18 mouse cellular contexts compared by ENCODE assay signal in the genomic region with DNA sequence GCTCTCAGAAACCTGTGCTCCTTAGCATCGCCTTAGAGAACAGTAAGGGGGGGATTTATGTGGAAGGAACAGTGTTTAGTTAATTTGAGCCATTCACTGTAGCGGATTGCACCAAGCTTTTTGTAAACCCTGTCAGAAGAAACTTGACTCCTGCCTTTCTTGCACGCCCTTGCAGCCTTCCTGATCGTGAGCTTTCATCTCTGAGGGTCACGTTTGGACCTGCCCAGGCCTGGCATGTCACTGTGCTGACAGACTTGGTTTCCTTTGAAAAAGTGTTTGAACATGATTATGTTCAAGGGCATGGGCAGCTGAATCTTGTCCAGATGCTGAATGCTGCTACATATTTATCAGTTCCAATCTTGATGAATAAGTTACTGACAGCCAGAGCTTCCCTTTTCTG.
DNase-seq lines count a peak whose midpoint lies in the region; ATAC-seq and TF ChIP-seq lines count a peak whose summit lies in the region.
"Had no signal": no experiment of that assay in that cellular context is flagged by ENCODE, and none has a peak within 500 bp of the region (broad histone marks: within the 10 kb centered on the region; RNA-seq: fewer than 3 reads in every experiment).

No protein-coding gene starts in this region.

- DNase-seq in adrenal gland, postnatal 10 days: peak; percentile 15
- no peak for DNase-seq in adrenal gland, adult 18-20 months (ENCODE audit: low spot score in 2 of 2)
- DNase-seq in urinary bladder, adult 18-20 months (ENCODE audit: low spot score in 2 of 2): peak; percentile 48 to 65
- no peak for DNase-seq in urinary bladder, postnatal 10 days (ENCODE audit: low spot score)
- DNase-seq in limb, embryonic 11.5 days (ENCODE audit: low spot score): peak; percentile 44
- no peak for DNase-seq in cerebellum, adult 9-11 months
- no peak for DNase-seq in cerebellum, adult 2 months
- DNase-seq in left cerebral cortex, postnatal 4 days: no peak
- DNase-seq: right cerebral cortex, adult 18-20 months; thymus, postnatal 36 days had no signal

- no peak overlapping the region for H3K9ac ChIP-seq in limb, embryonic 11.5 days (ENCODE audit: low read length)
- H3K9ac ChIP-seq: embryonic facial prominence, embryonic 15.5 days; limb, embryonic 13.5 days; neural tube, embryonic 12.5 days had no signal

- WGBS in limb, embryonic 11.5 days: 9% methylated on average over 5 of the region's 5 CpGs
- WGBS in cerebellum, adult 2 months: 67% methylated on average over 5 of the region's 5 CpGs

- no peak for TF ChIP-seq POLR2A in cerebellum, adult 2 months (IDR thresholded peaks at IDR 0.05; ENCODE audit: borderline replicate concordance, insufficient read depth, low read length)

- no peaks in the 10 kb centered on the region for H3K36me3 ChIP-seq in limb, embryonic 11.5 days (ENCODE audit: control insufficient read depth, insufficient read depth, low read length)
- H3K36me3 ChIP-seq: embryonic facial prominence, embryonic 15.5 days; G1E; midbrain, embryonic 10.5 days; neural tube, embryonic 12.5 days had no signal

- intact Hi-C loops in left cerebral cortex, postnatal 4 days (cut with DNase I): no loop called here

- no peaks in the 10 kb centered on the region for H3K27me3 ChIP-seq in limb, embryonic 11.5 days (ENCODE audit: control insufficient read depth, insufficient read depth, low read length)
- no peaks in the 10 kb centered on the region for H3K27me3 ChIP-seq in cerebellum, adult 2 months (ENCODE audit: control insufficient read depth, insufficient read depth, low read length)
- H3K27me3 ChIP-seq: embryonic facial prominence, embryonic 15.5 days; limb, embryonic 13.5 days; neural tube, embryonic 12.5 days had no signal

- ATAC-seq in limb, embryonic 11.5 days (ENCODE audit: insufficient number of reproducible peaks, low FRiP score, low TSS enrichment, low read depth): no peak
- ATAC-seq: forebrain, embryonic 16.5 days; inflammation-experienced regulatory T-cells, adult 6 months; lung, postnatal 0 days had no signal

- H3K27ac ChIP-seq in limb, embryonic 11.5 days (replicated peaks; ENCODE audit: low read depth, low read length): no peak overlapping the region
- no peak overlapping the region for H3K27ac ChIP-seq in cerebellum, adult 2 months (ENCODE audit: insufficient read depth, low read length)
- H3K27ac ChIP-seq: limb, embryonic 13.5 days; midbrain, embryonic 10.5 days; neural tube, embryonic 12.5 days had no signal

- peaks cover 6% of the 10 kb centered on the region; the same call in 1 of the 2 replicates for H3K4me1 ChIP-seq in limb, embryonic 11.5 days (ENCODE audit: control insufficient read depth, insufficient read depth, low read length)
- H3K4me1 ChIP-seq in cerebellum, adult 2 months (ENCODE audit: control insufficient read depth, insufficient read depth, low read length): no peaks in the 10 kb centered on the region
- H3K4me1 ChIP-seq: embryonic facial prominence, embryonic 15.5 days; neural tube, embryonic 12.5 days had no signal

- no peak for TF ChIP-seq CTCF in cerebellum, adult 2 months (IDR thresholded peaks at IDR 0.05; ENCODE audit: borderline replicate concordance, insufficient read depth, low read depth, low read length)

- no peak overlapping the region for H3K4me2 ChIP-seq in limb, embryonic 11.5 days (ENCODE audit: low read depth, severe bottlenecking)
- H3K4me2 ChIP-seq: embryonic facial prominence, embryonic 15.5 days; limb, embryonic 13.5 days; neural tube, embryonic 12.5 days had no signal

- no peaks in the 10 kb centered on the region for H3K9me3 ChIP-seq in limb, embryonic 11.5 days (ENCODE audit: control insufficient read depth, low read length)
- H3K9me3 ChIP-seq: embryonic facial prominence, embryonic 15.5 days; G1E; limb, embryonic 13.5 days; midbrain, embryonic 10.5 days; neural tube, embryonic 12.5 days had no signal

- no peak overlapping the region for H3K4me3 ChIP-seq in limb, embryonic 11.5 days (ENCODE audit: low read depth, low read length)
- no peak overlapping the region for H3K4me3 ChIP-seq in cerebellum, adult 2 months (replicated peaks; ENCODE audit: insufficient read depth, low read depth, low read length)
- H3K4me3 ChIP-seq: embryonic facial prominence, embryonic 15.5 days; limb, embryonic 13.5 days; midbrain, embryonic 10.5 days; neural tube, embryonic 12.5 days had no signal

Comparison
In these comparisons a context has a peak if more than half of its experiments do, and no peak if none do; other contexts are left out.
1. DNase-seq: peak in adrenal gland, postnatal 10 days (single experiment), urinary bladder, adult 18-20 months (2 of 2) and limb, embryonic 11.5 days (single experiment); none in adrenal gland, adult 18-20 months (0 of 2), urinary bladder, postnatal 10 days (single experiment), cerebellum, adult 9-11 months (single experiment), cerebellum, adult 2 months (0 of 2) and left cerebral cortex, postnatal 4 days (single experiment).